Mouse (Mus musculus) c-Kit-positive CD71-positive TER-119-negative erythroid progenitor cells, embryonic 14.5 days (primary cell): ENCODE measurements at regions not wholly inside any gene's neighbourhood (a gene's known extent, or its start where the extent isn't known, plus 50 kb on each side); places are given as distances from the start of the nearest gene placed in this dataset.

Experiments used
- DNase-seq: peaks from one replicate; pipeline ENCODE4 v3.0.0-alpha.2; 2013; ENCODE audit warnings: low read depth

GRCm38 (mm10) chr2:12614345-12614744 lies 195.1 kb upstream of the Mindy3 start:
- no peak for DNase-seq

- DNase-seq, result no peak
These were observed 194.6 kb upstream of the Mindy3 start for GRCm38 (mm10) chr2:12613858-12614257.

DNA sequence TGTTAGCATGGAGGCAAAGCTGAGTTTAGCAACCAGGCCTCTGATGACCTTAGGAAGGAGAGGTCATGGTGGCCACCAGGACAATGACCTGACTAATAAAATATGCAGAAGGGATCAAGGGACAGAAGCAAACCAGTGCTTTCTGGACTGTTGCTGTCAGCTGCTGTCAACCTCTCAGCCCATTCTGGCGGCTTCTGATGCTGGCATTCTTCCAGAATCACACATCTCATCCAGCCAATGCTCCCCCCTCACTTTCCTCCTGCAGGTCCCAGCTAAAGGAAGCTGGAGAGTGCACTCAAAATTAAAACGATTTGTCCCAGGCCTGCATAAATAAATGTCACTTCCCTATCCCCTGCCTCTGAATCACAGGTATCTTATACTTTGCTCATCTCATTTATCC lies 163.3 kb upstream of the Mindy3 start:
- no peak for DNase-seq

DNA sequence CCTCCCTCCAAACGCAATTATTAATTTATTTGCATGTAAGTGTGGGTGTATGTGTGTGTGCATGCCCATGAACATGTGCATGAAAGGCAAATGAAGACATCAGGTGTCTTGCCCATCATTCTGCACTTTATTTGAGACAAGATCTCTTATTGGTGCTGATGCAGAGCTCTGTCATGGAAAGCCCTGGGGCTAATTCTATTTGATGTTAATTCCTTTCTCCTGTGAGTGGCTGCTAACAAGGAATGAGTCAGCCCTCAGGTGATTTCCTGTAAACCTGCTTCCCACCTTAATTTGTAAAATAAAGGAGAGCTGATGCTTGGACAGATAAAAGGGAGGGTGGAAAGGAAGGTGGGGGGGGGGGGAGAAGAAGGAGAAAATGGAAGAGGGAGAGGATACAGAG lies 138.5 kb upstream of the Mindy3 start:
- DNase-seq, result no peak

GRCm38 (mm10) chr2:12522411-12522810 lies 103.1 kb upstream of the Mindy3 start:
- no peak for DNase-seq

DNA sequence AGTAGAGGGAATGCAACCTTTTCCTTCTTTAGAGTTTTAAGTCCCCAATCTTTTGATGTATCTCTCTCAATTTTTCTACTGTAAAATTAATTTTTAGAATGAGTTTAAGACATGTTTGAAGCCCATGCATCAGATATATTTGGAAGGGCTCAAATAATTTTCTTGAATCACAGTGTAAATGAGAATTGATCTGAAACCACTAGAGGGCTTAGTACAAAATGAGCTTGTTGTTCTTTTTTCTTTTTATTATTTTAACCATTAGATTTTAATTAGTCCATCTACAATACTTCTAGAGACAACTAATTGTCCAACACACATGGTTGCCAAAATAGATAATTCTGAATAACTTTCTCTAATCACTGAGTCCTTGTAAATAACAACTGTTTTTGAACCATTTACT lies 102.5 kb upstream of the Mindy3 start:
- DNase-seq, result no peak

- peak; percentile 5 for DNase-seq
These were observed 73.1 kb upstream of the Mindy3 start for GRCm38 (mm10) chr2:12492369-12492768.

- DNase-seq, result no peak
These were observed 50.4 kb upstream of the Mindy3 start for GRCm38 (mm10) chr2:12469440-12470339.
